Mouse (Mus musculus): ENCODE data around the gene Ibtk. TPM values are rescaled to one million over a fixed set of nuclear protein-coding genes. Genes with fewer than 3 reads are reported as not detected.
"Not testable (repeated sequence)": the region's sequence is repeated elsewhere in the genome, so short reads cannot be mapped to it uniquely, and the experiment has no call there.

The Ibtk gene
- 31.5 and 36.0 TPM in 2 replicates for polyA plus RNA-seq (2016; fragmentation: Nextera tagmentation; extraction: Ambion mirVana)

- peak; percentile 98 for DNase-seq (ENCODE audit: low spot score)
- peak within 1 kb of the TSS; percentile 100 for H3K27ac ChIP-seq (replicated peaks)
- no peaks in the 10 kb centered on the region for H3K27me3 ChIP-seq (ENCODE audit: low read depth, poor library complexity, severe bottlenecking)
- no peaks in the 10 kb centered on the region for H3K9me3 ChIP-seq (replicated peaks)
- H3K4me3 ChIP-seq: peak within 1 kb of the TSS; percentile 96
- H3K4me1 ChIP-seq: peaks cover 18% of the 10 kb centered on the region
- H3K36me3 ChIP-seq: 0 out of 2 replicates have a peak, but pooled peaks cover 6% of the 10 kb centered on the region
- under 1% methylated on average over 52 of the region's 52 CpGs for WGBS
Measured at GRCm38 (mm10) chr9:85749142-85749921, at the start of gene Ibtk. Gene Ibtk, minus strand, starts transcription at chr9:85749334.

GRCm38 (mm10) chr9:85791521-85791920 is 42.4 kb upstream of the Ibtk start:
- not testable (repeated sequence) for H3K27ac ChIP-seq (replicated peaks); H3K9me3 ChIP-seq (replicated peaks); H3K4me3 ChIP-seq; H3K4me1 ChIP-seq; H3K27me3 ChIP-seq (ENCODE audit: low read depth, poor library complexity, severe bottlenecking); DNase-seq (ENCODE audit: low spot score); H3K36me3 ChIP-seq
- WGBS: 95% methylated on average over 18 of the region's 18 CpGs

- DNase-seq (ENCODE audit: low spot score): no peak
- WGBS: 76% methylated on average over 4 of the region's 4 CpGs
- Histone ChIP-seq H3K4me1 (no peaks in the 10 kb centered on the region), H3K36me3 (no peaks in the 10 kb centered on the region), H3K27ac (replicated peaks) (no peak overlapping the region), H3K4me3 (no peak overlapping the region), H3K9me3 (replicated peaks) (no peaks in the 10 kb centered on the region), H3K27me3 (ENCODE audit: low read depth, poor library complexity, severe bottlenecking) (0 out of 2 replicates have a peak, but pooled peaks cover 8% of the 10 kb centered on the region)
Measured at GRCm38 (mm10) chr9:85780249-85780648, 31.1 kb upstream of the Ibtk start.

GRCm38 (mm10) chr9:85779458-85779857 is 30.3 kb upstream of the Ibtk start:
- Histone ChIP-seq H3K4me1 (no peaks in the 10 kb centered on the region), H3K27me3 (ENCODE audit: low read depth, poor library complexity, severe bottlenecking) (0 out of 2 replicates have a peak, but pooled peaks cover 8% of the 10 kb centered on the region), H3K36me3 (no peaks in the 10 kb centered on the region), H3K27ac (replicated peaks) (no peak overlapping the region), H3K4me3 (no peak overlapping the region), H3K9me3 (replicated peaks) (no peaks in the 10 kb centered on the region)
- no peak for DNase-seq (ENCODE audit: low spot score)
- 35% methylated on average over 4 of the region's 4 CpGs for WGBS

GRCm38 (mm10) chr9:85777544-85777943 is 28.4 kb upstream of the Ibtk start:
- Histone ChIP-seq H3K36me3 (no peaks in the 10 kb centered on the region), H3K27me3 (ENCODE audit: low read depth, poor library complexity, severe bottlenecking) (0 out of 2 replicates have a peak, but pooled peaks cover 8% of the 10 kb centered on the region), H3K9me3 (replicated peaks) (no peaks in the 10 kb centered on the region), H3K27ac (replicated peaks) (no peak overlapping the region), H3K4me3 (no peak overlapping the region), H3K4me1 (no peaks in the 10 kb centered on the region)
- DNase-seq (ENCODE audit: low spot score): no peak
- 79% methylated on average over 6 of the region's 6 CpGs for WGBS

GRCm38 (mm10) chr9:85772280-85772679 is 23.1 kb upstream of the Ibtk start:
- H3K4me1 ChIP-seq: no peaks in the 10 kb centered on the region
- WGBS: 82% methylated on average over 12 of the region's 12 CpGs
- H3K36me3 ChIP-seq: no peaks in the 10 kb centered on the region
- H3K27ac ChIP-seq (replicated peaks): no peak overlapping the region
- H3K4me3 ChIP-seq: no peak overlapping the region
- no peak for DNase-seq (ENCODE audit: low spot score)
- no peaks in the 10 kb centered on the region for H3K27me3 ChIP-seq (ENCODE audit: low read depth, poor library complexity, severe bottlenecking)
- no peaks in the 10 kb centered on the region for H3K9me3 ChIP-seq (replicated peaks)

- no peaks in the 10 kb centered on the region for H3K9me3 ChIP-seq (replicated peaks)
- H3K4me1 ChIP-seq: no peaks in the 10 kb centered on the region
- no peak for DNase-seq (ENCODE audit: low spot score)
- H3K27me3 ChIP-seq (ENCODE audit: low read depth, poor library complexity, severe bottlenecking): no peaks in the 10 kb centered on the region
- no peak overlapping the region for H3K4me3 ChIP-seq
- no peak overlapping the region for H3K27ac ChIP-seq (replicated peaks)
- 84% methylated on average over 3 of the region's 3 CpGs for WGBS
- no peaks in the 10 kb centered on the region for H3K36me3 ChIP-seq
Measured at GRCm38 (mm10) chr9:85771454-85771853, 22.3 kb upstream of the Ibtk start.

GRCm38 (mm10) chr9:85770369-85770768 is 21.2 kb upstream of the Ibtk start:
- DNase-seq (ENCODE audit: low spot score): no peak
- H3K27ac ChIP-seq (replicated peaks): no peak overlapping the region

GRCm38 (mm10) chr9:85769057-85769789 is 20.1 kb upstream of the Ibtk start:
- H3K9me3 ChIP-seq (replicated peaks): no peaks in the 10 kb centered on the region
- H3K36me3 ChIP-seq: no peaks in the 10 kb centered on the region
- no peaks in the 10 kb centered on the region for H3K27me3 ChIP-seq (ENCODE audit: low read depth, poor library complexity, severe bottlenecking)
- H3K27ac ChIP-seq (replicated peaks): no peak overlapping the region
- no peaks in the 10 kb centered on the region for H3K4me1 ChIP-seq
- 73% methylated on average over 12 of the region's 12 CpGs for WGBS
- no peak for DNase-seq (ENCODE audit: low spot score)
- no peak overlapping the region for H3K4me3 ChIP-seq

More at GRCm38 (mm10) chr9:85770369-85770768, 21.2 kb upstream of the Ibtk start:
- Histone ChIP-seq H3K9me3 (replicated peaks) (no peaks in the 10 kb centered on the region), H3K4me3 (no peak overlapping the region), H3K27me3 (ENCODE audit: low read depth, poor library complexity, severe bottlenecking) (no peaks in the 10 kb centered on the region), H3K4me1 (no peaks in the 10 kb centered on the region), H3K36me3 (no peaks in the 10 kb centered on the region)
- WGBS: 96% methylated on average over 4 of the region's 4 CpGs

- H3K4me3 ChIP-seq: no peak overlapping the region
- H3K36me3 ChIP-seq: no peaks in the 10 kb centered on the region
- no peaks in the 10 kb centered on the region for H3K9me3 ChIP-seq (replicated peaks)
- no peak overlapping the region for H3K27ac ChIP-seq (replicated peaks)
- 83% methylated on average over 2 of the region's 2 CpGs for WGBS
- H3K27me3 ChIP-seq (ENCODE audit: low read depth, poor library complexity, severe bottlenecking): no peaks in the 10 kb centered on the region
- no peak for DNase-seq (ENCODE audit: low spot score)
- H3K4me1 ChIP-seq: no peaks in the 10 kb centered on the region
Measured at GRCm38 (mm10) chr9:85767255-85767654, 18.1 kb upstream of the Ibtk start.

GRCm38 (mm10) chr9:85762476-85762875 is 13.3 kb upstream of the Ibtk start:
- Histone ChIP-seq H3K9me3 (replicated peaks) (no peaks in the 10 kb centered on the region), H3K27ac (replicated peaks) (no peak overlapping the region), H3K27me3 (ENCODE audit: low read depth, poor library complexity, severe bottlenecking) (no peaks in the 10 kb centered on the region), H3K36me3 (no peaks in the 10 kb centered on the region), H3K4me3 (no peak overlapping the region), H3K4me1 (no peaks in the 10 kb centered on the region)
- WGBS: 97% methylated on average over 1 of the region's 1 CpGs
- DNase-seq (ENCODE audit: low spot score): no peak

- no peak overlapping the region for H3K4me3 ChIP-seq
- H3K36me3 ChIP-seq: 0 out of 2 replicates have a peak, but pooled peaks cover 5% of the 10 kb centered on the region
- no peaks in the 10 kb centered on the region for H3K9me3 ChIP-seq (replicated peaks)
- no peaks in the 10 kb centered on the region for H3K27me3 ChIP-seq (ENCODE audit: low read depth, poor library complexity, severe bottlenecking)
- 95% methylated on average over 7 of the region's 7 CpGs for WGBS
- peaks cover 16% of the 10 kb centered on the region for H3K4me1 ChIP-seq
- H3K27ac ChIP-seq (replicated peaks): no peak overlapping the region
- no peak for DNase-seq (ENCODE audit: low spot score)
Measured at GRCm38 (mm10) chr9:85750797-85751196, 1.7 kb upstream of the Ibtk start.
